Mouse (Mus musculus) left cerebral cortex, adult 8-10 months (tissue): ENCODE measurements around the gene Ano9. TPM values are rescaled to one million over a fixed set of nuclear protein-coding genes. Genes with fewer than 3 reads are reported as not detected.
A peak's percentile ranks its signal among the peaks of the same experiment; 100 is the strongest.

ENCODE experiments used
- DNase-seq, 2 experiments: peaks; one replicate each; pipeline ENCODE4 v3.0.0; 2022; ENCODE audit warnings: low spot score in 2 of 2
- total RNA-seq, 4 experiments: library from RNA; stranded (reverse); gene quantifications; 2 replicates each; pipeline ENCODE4 v1.2.4; 2022

Gene Ano9
- total RNA-seq: not detected

- DNase-seq: no peak
Measured at GRCm38 (mm10) chr7:141117636-141118035, at the start of gene Ano9. TSS of gene Ano9 (minus strand) at chr7:141117806.

- DNase-seq: no peak
Measured at GRCm38 (mm10) chr7:141164850-141165249, 47.2 kb upstream of the Ano9 start.

- DNase-seq: no peak
Measured at GRCm38 (mm10) chr7:141164397-141164796, 46.8 kb upstream of the Ano9 start.

- DNase-seq: no peak
Measured at GRCm38 (mm10) chr7:141155362-141155761, 37.8 kb upstream of the Ano9 start.

GRCm38 (mm10) chr7:141148639-141149038, 31.0 kb upstream of the Ano9 start:
- no peak for DNase-seq

GRCm38 (mm10) chr7:141147044-141147443, 29.4 kb upstream of the Ano9 start:
- DNase-seq: no peak

- DNase-seq: no peak
Measured at GRCm38 (mm10) chr7:141146043-141146595, 28.5 kb upstream of the Ano9 start.

- no peak for DNase-seq
Measured at GRCm38 (mm10) chr7:141145403-141145802, 27.8 kb upstream of the Ano9 start.

GRCm38 (mm10) chr7:141144650-141145049, 27.0 kb upstream of the Ano9 start:
- DNase-seq: no peak

- no peak for DNase-seq
Measured at GRCm38 (mm10) chr7:141143861-141144260, 26.3 kb upstream of the Ano9 start.

GRCm38 (mm10) chr7:141143112-141143511, 25.5 kb upstream of the Ano9 start:
- no peak for DNase-seq

- DNase-seq: no peak
Measured at GRCm38 (mm10) chr7:141141326-141141725, 23.7 kb upstream of the Ano9 start.

- no peak for DNase-seq
Measured at GRCm38 (mm10) chr7:141131904-141132755, 14.5 kb upstream of the Ano9 start.

GRCm38 (mm10) chr7:141131024-141131820, 13.6 kb upstream of the Ano9 start:
- peak; percentile 73 to 92 for DNase-seq

GRCm38 (mm10) chr7:141123517-141123856, 5.9 kb upstream of the Ano9 start:
- DNase-seq: no peak

- DNase-seq: peak; percentile 71 to 92
Measured at GRCm38 (mm10) chr7:141122689-141123516, 5.3 kb upstream of the Ano9 start.

GRCm38 (mm10) chr7:141122245-141122644, 4.6 kb upstream of the Ano9 start, which contains the start of gene Ptdss2:
TSS of gene Ptdss2 (plus strand) at chr7:141122382.
- DNase-seq: no peak

GRCm38 (mm10) chr7:141121051-141121531, 3.5 kb upstream of the Ano9 start:
- DNase-seq: no peak

GRCm38 (mm10) chr7:141120605-141121004, 3.0 kb upstream of the Ano9 start:
- DNase-seq: no peak

- no peak for DNase-seq
Measured at GRCm38 (mm10) chr7:141119487-141119886, 1.9 kb upstream of the Ano9 start.

GRCm38 (mm10) chr7:141115874-141116273, 1.7 kb downstream of the Ano9 start:
- no peak for DNase-seq
